Mouse (Mus musculus) splenic B cell, adult 2 months (primary cell): ENCODE data around the gene Ttc26.

ENCODE experiments used
- DNase-seq: peaks from one replicate; pipeline ENCODE4 v3.0.0-alpha.2; 2011; ENCODE audit warnings: low read depth, low spot score
- H3K27me3 ChIP-seq: 2 replicates; pipeline ENCODE4 v1.6.1; 2012; ENCODE audit warnings: mild to moderate bottlenecking, low read length, moderate library complexity, mixed read lengths; ENCODE audit not compliant: control insufficient read depth, poor library complexity, insufficient read depth, severe bottlenecking
- H3K36me3 ChIP-seq: 2 replicates; pipeline ENCODE4 v1.6.1; 2012; ENCODE audit warnings: mild to moderate bottlenecking, low read length, moderate library complexity, mixed read lengths; ENCODE audit not compliant: control insufficient read depth, poor library complexity, insufficient read depth, severe bottlenecking

Ttc26 gene

DNA sequence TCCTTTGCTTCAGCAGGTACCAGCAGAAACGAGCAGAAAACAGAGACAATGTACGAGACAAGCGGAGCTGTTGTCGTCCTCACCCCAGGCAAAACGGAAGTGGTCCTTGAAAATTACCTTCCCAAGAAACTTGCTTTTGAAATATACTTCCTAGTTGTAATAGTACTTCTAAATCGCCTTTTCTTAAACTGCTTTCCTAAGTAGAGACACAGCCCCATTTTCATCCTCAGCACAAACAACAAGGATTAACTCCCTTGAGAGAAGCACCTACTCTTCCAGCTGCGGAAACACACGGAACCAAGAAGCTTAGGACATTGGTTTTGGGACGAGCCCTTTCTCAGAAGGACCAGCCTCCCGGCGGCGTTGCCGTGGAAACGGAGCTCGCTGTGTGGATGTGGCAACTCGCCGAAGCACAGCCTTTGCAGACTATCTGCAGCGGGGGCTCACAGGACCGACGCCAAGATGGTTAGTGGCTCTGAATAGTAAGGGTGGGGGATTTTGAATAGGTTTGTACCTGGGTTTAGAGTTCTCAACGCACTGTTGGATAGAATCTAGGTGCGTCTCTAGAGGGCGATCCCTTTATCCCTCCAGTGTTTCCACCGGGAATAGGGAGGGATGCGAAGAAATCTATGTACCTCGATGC lies at the start of gene Ttc26:
Gene Ttc26 (plus strand): TSS at position 341 of the 643 bp plus-strand sequence.
- DNase-seq: peak; percentile 91
- Histone ChIP-seq H3K36me3 (no peaks in the 10 kb centered on the region), H3K27me3 (no peaks in the 10 kb centered on the region; the same call in 1 of the 2 replicates)

DNA sequence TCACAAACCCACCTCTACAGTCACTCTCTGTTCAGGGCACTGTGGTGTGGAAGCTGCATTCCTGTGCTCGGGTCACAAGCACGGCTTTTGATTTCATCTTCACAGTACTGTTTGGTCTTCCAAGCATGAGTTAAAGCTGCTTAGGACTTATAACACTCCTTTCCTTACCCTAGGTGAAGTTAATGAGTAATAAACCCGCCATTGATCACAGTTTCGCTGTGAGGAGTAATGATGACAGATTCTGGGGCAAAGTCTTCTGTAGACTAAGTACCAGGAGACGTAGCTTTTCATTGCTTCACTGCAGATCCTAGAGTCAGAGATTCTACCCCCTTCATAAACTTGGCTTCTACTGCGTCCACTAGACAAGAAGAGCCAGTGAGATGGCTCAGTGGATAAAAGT lies 46.0 kb upstream of the Ttc26 start:
- peaks cover 28% of the 10 kb centered on the region for H3K36me3 ChIP-seq
- DNase-seq: no peak

DNA sequence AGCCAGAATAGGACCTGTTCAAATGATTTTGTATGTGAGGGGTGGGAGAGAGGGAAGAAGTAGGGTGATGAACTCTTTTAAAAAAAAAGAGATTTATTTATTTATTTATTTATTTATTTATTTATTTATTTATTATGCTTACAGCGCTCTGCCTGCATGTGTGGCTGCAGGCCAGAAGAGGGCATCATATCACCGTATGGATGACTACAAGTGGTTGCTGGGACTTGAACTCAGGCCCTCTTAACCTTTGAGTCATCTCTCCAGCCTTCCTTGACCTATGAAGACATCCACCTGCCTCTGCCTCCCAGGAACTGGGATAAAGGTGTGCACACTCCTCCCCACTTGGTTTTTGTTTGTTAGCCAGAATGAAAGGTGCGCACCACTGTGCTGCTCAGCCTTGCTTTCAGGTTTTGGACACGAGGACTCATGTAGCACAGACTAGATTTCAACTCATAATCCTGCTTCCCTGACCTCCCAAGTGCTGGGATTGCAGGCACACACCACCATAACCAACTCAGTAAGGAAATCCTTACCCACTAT lies 44.0 kb upstream of the Ttc26 start:
- no peaks in the 10 kb centered on the region for H3K27me3 ChIP-seq
- peak; percentile 40 for DNase-seq
- H3K36me3 ChIP-seq: peaks cover 20% of the 10 kb centered on the region

More for the DNA sequence above, 46.0 kb upstream of the Ttc26 start:
- no peaks in the 10 kb centered on the region for H3K27me3 ChIP-seq

DNA sequence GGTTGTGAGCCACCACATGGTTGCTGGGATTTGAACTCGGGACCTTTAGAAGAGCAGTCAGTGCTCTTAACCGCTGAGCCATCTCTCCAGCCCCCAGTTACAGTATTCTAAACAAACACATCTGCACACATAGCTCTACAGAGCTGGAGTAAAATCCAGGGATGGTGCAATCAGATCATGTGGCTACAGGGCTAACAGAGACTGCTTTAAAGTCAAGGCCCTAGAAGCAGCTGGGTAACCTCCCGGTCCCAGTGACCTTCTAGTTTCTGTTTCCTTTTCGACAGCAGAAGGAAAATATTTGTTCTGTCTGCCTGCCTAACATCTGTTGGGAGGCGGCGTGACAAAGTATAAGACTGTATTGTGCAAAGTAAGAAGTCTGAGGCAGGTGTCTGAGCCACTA lies 43.3 kb upstream of the Ttc26 start:
- DNase-seq: no peak
- Histone ChIP-seq H3K36me3 (peaks cover 19% of the 10 kb centered on the region), H3K27me3 (no peaks in the 10 kb centered on the region)

DNA sequence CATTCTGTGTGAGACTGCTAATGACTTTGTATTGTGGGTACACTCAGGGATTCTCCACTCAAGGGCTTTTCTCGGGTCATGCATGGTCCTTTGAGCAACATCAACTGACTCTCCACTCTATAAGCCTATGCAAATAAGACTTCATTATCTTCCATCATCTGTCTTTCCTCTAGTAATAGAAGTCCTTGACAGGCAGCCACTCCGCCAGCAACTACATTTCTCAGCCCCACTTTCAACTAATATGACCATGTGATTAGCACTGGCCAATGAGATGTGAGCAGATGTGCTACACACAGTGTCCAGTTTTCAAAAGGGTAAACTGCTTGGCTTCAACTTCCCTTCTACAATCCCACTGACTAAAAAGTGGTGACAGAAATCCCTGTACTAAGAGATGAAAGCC lies 42.2 kb upstream of the Ttc26 start:
- DNase-seq: no peak
- H3K36me3 ChIP-seq: peaks cover 19% of the 10 kb centered on the region
- no peaks in the 10 kb centered on the region for H3K27me3 ChIP-seq

DNA sequence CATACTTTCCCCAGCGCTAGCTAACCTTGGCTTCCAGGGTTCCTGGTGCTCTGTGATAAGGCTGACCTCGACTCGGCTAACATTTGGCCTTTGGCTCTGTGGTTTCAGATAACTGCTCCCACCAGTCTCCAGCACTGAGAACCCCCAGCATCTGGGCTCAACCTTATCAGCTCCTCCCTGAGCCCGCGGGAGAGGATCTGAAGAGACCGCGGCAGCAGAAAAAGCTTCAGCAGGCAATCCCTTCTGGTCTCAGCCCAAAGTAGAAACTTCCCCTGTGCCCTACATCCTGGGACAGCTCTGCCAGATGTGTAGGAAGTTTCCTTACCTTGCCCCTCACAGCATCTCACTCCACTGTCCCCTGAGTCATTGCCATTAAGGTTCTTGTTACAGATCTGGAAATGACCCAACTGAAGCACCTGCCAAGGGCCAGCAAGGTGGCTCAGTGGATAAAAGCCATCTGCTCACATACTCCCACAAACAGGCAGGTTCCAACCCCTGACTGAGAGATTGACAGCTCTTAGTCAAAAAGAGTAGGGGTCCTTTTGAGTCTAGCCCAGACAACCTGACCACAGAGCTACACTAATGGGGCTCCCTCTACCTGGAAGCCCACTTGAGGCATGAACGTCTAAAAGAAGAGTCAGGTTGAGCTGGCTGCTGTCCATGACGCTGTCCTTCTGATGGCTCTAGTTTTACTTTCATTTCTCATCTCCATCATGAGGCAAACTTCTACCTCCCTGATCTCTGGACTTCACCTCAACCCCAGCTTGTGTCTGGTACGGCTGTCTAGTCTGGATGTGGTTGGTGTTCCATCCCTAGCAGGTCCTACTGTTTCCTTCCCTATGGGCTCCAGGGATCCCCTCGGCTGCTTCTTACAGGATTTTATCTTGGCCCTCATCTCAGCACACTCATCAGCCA lies 39.3 kb upstream of the Ttc26 start:
- DNase-seq: peak; percentile 52
- Histone ChIP-seq H3K27me3 (no peaks in the 10 kb centered on the region), H3K36me3 (peaks cover 1% of the 10 kb centered on the region; the same call in 1 of the 2 replicates)

DNA sequence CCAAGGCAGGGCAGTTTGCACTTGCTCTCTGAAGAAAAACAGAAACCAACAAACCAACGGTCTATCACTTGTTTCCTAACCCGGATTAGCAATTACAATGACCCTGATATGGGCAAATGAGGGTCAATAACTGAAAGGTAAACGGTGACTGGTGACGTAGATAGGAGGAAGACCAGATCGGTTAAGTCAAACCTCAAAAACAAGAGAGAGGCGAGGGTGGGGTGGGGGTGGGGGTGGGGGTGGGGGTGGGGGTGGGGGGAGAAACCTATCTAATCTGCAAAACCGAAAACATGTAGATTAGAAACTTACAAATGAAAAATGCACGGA lies 38.6 kb upstream of the Ttc26 start:
- Histone ChIP-seq H3K27me3 (no peaks in the 10 kb centered on the region), H3K36me3 (0 out of 2 replicates have a peak, but pooled peaks cover 1% of the 10 kb centered on the region)
- DNase-seq: no peak

DNA sequence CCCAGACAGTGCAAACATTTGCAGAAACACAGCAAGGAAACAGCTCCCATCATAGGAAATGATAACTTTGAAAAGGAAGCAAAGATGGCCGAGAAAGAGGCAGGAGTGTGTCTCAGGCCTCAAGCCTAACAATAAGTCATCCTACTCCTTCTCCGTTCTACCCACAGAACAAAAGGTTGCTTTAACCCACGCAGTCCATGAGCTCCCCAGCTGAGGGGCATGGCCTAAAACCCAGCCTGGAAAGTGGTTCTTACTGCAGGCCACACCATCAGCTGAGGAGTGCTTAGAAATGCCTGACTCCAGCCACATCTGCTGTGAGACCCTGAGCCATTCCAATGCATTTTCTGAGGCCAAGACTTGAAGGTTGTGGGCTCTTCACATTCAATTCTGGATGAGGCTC lies 37.7 kb upstream of the Ttc26 start:
- DNase-seq: no peak
- Histone ChIP-seq H3K36me3 (0 out of 2 replicates have a peak, but pooled peaks cover 1% of the 10 kb centered on the region), H3K27me3 (no peaks in the 10 kb centered on the region)

DNA sequence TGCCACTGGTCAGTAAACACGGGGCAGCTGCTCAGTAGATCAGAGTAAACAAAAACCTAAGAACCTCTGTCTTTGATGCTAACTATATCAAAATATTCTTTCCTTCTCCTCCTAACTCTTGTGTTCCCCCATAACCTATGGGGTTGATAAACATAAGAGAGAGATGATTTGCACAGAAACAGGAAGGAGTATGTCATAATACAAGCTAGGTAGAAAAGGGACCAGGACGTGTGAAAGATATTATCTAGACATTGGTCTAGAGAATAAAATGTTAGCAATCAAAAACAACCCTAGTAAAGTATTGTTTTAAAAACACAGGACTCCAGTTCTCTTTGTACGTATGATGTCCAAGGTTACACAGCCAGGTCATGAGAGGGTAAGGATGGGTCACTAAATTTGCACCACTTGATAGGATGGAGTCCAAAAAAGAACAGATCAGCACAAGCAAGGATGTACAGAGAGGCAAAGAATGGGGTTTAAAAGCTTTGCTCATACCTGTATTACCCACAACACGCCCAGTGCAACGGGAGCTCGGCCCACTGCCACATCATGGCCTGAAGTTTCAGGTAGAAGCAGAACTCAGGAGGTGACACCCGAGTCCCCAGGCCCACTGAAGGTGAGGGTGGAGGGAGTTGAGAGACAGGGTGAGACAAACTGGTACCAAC lies 37.1 kb upstream of the Ttc26 start:
- 0 out of 2 replicates have a peak, but pooled peaks cover 1% of the 10 kb centered on the region for H3K36me3 ChIP-seq
- no peaks in the 10 kb centered on the region for H3K27me3 ChIP-seq
- DNase-seq: no peak

DNA sequence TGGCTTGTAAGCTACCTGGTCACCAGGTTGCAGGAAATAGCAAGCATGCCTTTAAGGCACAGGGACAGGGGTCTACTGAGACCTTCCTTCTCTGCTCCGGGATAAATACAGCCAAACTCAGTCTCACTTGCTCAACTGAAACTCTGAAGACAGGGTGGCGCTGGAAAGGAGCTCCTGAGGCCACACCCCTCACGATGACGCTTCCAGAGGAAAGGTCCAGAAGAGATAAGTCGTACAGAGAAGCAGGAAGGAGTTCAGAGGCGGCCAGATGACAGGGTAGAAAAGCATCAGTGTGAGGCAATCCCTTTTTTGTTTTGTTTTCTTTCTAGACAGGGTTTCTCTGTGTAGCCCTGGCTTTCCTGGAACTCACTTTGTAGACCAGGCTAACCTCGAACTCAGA lies 35.5 kb upstream of the Ttc26 start:
- H3K27me3 ChIP-seq: no peaks in the 10 kb centered on the region
- H3K36me3 ChIP-seq: 0 out of 2 replicates have a peak, but pooled peaks cover 3% of the 10 kb centered on the region
- peak; percentile 33 for DNase-seq

DNA sequence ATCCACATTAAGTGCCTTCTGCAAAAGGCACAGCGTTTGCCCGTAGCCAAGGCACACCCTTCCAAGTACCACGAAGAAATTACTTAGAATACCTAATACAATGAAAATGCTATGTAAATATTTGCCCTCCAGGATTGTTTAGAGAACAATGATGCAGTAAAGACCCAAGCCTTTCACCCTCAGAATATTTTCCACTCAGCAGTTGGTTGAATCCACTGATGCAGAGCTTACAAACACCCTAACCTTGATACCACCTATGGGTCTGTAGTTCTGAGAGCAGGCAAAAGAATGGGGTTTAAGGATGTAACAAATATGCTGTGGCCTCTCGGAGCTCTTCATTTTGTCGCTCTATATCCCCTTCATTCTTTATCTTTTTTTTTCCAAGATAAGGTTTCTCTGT lies 33.4 kb upstream of the Ttc26 start:
- 0 out of 2 replicates have a peak, but pooled peaks cover 3% of the 10 kb centered on the region for H3K36me3 ChIP-seq
- no peaks in the 10 kb centered on the region for H3K27me3 ChIP-seq
- peak; percentile 35 for DNase-seq

DNA sequence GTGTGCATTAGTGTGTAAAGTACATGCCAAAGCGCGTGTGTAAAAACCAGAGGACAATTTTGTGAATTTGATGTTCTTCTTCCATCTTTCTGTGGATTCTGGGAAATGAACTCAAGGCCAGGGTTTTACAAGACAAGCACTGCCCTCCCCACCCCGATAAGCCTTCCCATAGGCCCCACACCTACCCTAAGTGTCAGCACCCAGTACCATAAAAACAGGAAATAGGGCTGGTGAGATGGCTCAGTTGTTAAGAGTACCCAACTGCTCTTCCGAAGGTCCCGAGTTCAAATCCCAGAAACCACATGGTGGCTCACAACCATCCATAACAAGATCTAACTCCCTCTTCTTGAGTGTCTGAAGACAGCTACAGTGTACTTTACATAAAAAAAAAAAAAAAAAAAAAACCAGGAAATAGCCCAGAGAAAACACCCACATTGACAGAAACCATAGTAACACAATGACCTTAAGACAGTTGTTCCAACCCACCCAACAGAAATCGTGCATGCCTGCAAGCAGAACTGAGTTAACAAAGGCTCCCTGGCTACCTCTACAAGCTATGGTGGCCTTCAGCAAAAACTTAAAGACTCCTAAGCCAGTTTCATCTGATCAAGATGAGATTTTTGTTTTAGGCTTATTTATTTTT lies 32.3 kb upstream of the Ttc26 start:
- H3K36me3 ChIP-seq: 0 out of 2 replicates have a peak, but pooled peaks cover 3% of the 10 kb centered on the region
- no peaks in the 10 kb centered on the region for H3K27me3 ChIP-seq
- peak; percentile 49 for DNase-seq

DNA sequence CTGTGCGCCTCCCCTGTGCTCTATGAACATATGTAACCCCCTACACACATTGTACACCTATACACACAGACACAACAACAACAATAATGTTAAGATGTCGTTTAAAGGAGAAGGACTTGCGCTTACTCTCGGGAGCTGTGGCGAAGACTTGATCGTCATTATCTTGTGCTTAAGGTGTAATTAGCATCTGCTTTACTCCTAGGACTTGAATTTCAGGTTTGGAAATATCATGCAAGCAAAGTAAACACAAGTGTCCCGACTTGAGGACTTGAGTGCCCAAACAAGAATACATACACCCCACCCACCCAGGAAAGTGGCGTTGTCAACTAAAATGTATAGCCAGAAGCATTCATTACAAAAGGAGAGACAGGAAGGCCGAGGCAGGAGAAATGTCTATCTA lies 31.5 kb upstream of the Ttc26 start:
- DNase-seq: no peak
- no peaks in the 10 kb centered on the region for H3K27me3 ChIP-seq
- H3K36me3 ChIP-seq: 0 out of 2 replicates have a peak, but pooled peaks cover 3% of the 10 kb centered on the region

DNA sequence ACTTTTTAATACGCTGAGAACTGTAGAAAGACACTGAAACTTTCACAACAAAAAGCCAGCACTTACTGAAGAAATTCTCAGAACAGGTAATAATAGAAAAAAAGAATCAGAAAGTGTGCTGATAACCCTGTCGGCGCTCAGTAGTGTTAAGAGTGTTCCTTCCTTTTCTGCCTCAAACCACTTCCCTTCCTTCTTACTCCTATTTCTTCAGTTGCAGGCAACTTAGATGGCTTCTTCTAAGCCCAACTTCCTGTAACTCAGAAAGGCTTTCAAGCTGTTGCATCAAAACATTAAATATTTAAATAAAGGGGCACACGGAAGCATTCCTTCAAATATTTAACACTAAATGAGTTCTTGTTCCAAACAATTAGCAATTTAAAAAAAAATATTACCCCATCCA lies 29.3 kb upstream of the Ttc26 start:
- DNase-seq: peak; percentile 45
- Histone ChIP-seq H3K36me3 (0 out of 2 replicates have a peak, but pooled peaks cover 2% of the 10 kb centered on the region), H3K27me3 (no peaks in the 10 kb centered on the region)
